Mouse (Mus musculus): ENCODE results near the gene Ncdn. TPM values are rescaled to one million over a fixed set of nuclear protein-coding genes. Genes with fewer than 3 reads are reported as not detected.

Gene Ncdn
- polyA plus RNA-seq, 2 experiments = 5.1 to 5.5 TPM

DNA sequence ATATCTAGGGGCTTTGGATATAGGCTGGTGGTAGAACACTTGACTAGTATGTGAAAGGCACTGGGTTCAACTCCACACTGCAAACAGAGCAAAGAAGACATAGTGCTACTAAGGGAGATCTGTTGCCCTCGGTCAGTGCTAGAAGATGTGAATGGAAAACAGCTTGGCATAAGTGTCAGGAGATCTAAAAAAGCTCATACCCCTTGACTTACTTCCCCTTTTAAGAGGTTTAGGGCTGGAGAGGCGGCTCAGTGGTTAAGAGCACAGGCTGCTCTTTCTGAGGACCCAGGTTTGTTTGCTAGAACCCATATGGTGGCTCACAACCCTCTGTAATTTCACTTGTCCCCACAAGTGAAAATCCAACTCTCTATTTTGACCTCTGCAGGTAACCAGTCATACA, 6.2 kb upstream of the Ncdn start:
- no peak for DNase-seq (ENCODE audit: low read depth in 3 of 3, low spot score in 3 of 3)
- TF ChIP-seq EP300 (IDR thresholded peaks at IDR 0.05; ENCODE audit: low read depth) = no peak
- no peak for TF ChIP-seq CTCF (IDR thresholded peaks at IDR 0.05; ENCODE audit: low read depth)
- Histone ChIP-seq H3K9me3 (ENCODE audit: control insufficient read depth, low read length) (no peaks in the 10 kb centered on the region), H3K4me2 (ENCODE audit: low read depth) (no peak overlapping the region), H3K4me3 (ENCODE audit: insufficient read depth in 1 of 2, low read depth in 2 of 2, low read length in 2 of 2) (no peak overlapping the region), H3K27ac (no peak overlapping the region), H3K9ac (replicated peaks) (no peak overlapping the region), H3K27me3 (ENCODE audit: control insufficient read depth, insufficient read depth, low read length) (no peaks in the 10 kb centered on the region), H3K4me1 (replicated peaks; ENCODE audit: control insufficient read depth in 2 of 2, insufficient read depth in 2 of 2, low read length in 1 of 2) (peaks cover 0 to 3% of the 10 kb centered on the region in 2 experiments; a peak in 3 of 4 replicates), H3K36me3 (replicated peaks; ENCODE audit: control insufficient read depth, insufficient read depth, low read depth) (no peaks in the 10 kb centered on the region; the same call in none of the 2 replicates)
- ATAC-seq (ENCODE audit: insufficient read depth) = no peak
- 32% methylated on average over 2 of the region's 2 CpGs for WGBS (ENCODE audit: insufficient replicate concordance)

DNA sequence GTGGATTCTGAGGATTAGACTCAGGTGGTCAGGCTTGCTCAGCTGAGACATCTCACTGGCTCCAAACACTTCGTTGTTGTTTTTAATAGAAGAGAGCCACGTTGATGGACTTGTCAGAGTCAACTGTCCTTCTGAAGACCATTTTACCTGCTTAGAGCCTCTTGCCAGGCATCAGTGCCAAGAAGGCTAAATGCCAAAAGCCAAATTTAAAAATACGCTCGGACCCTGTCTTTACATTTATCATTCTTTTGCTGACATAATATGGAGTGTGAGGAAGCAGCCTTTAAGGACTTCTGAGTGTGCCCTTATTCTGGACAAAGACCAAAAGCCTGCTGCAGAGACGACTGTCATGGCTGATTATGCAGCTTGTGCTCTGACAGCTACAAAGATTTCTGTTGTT, 5.1 kb upstream of the Ncdn start:
- Histone ChIP-seq H3K4me2 (ENCODE audit: low read depth) (no peak overlapping the region), H3K9me3 (ENCODE audit: control insufficient read depth, low read length) (no peaks in the 10 kb centered on the region), H3K36me3 (replicated peaks; ENCODE audit: control insufficient read depth, insufficient read depth, low read depth) (no peaks in the 10 kb centered on the region; the same call in none of the 2 replicates), H3K4me1 (replicated peaks; ENCODE audit: control insufficient read depth in 2 of 2, insufficient read depth in 2 of 2, low read length in 1 of 2) (peaks cover 0 to 5% of the 10 kb centered on the region in 2 experiments; a peak in 3 of 4 replicates), H3K27me3 (ENCODE audit: control insufficient read depth, insufficient read depth, low read length) (no peaks in the 10 kb centered on the region), H3K27ac (no peak overlapping the region), H3K9ac (replicated peaks) (no peak overlapping the region), H3K4me3 (ENCODE audit: insufficient read depth in 1 of 2, low read depth in 2 of 2, low read length in 2 of 2) (no peak overlapping the region)
- WGBS (ENCODE audit: insufficient replicate concordance) = 68% methylated on average over 5 of the region's 5 CpGs
- TF ChIP-seq CTCF (IDR thresholded peaks at IDR 0.05; ENCODE audit: low read depth) (no peak), EP300 (IDR thresholded peaks at IDR 0.05; ENCODE audit: low read depth) (no peak)
- ATAC-seq (ENCODE audit: insufficient read depth) (no peak), DNase-seq (ENCODE audit: low read depth in 3 of 3, low spot score in 3 of 3) (no peak)

DNA sequence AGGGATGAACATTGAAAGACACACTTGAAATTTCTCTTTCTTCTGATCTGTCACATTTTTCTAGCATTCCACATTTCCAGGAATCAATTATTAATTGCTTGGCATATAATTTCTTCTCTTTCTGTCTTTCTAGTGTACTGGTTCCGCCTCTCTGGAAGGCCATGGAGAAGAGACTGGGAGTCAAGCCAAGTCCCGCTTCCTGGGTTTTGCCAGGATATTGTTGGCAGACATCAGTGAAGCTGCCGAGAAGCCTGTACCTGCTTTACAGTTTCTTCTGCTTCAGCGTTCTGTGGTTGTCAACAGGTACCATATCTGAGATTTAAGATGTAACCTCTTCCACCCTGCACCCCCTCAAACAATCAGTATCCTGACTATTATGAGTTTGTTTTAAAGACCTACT, 3.5 kb upstream of the Ncdn start:
- Histone ChIP-seq H3K4me1 (replicated peaks; ENCODE audit: control insufficient read depth in 2 of 2, insufficient read depth in 2 of 2, low read length in 1 of 2) (peaks cover 0 to 7% of the 10 kb centered on the region in 2 experiments), H3K4me2 (ENCODE audit: low read depth) (no peak overlapping the region), H3K4me3 (ENCODE audit: insufficient read depth in 1 of 2, low read depth in 2 of 2, low read length in 2 of 2) (no peak overlapping the region), H3K27me3 (ENCODE audit: control insufficient read depth, insufficient read depth, low read length) (no peaks in the 10 kb centered on the region), H3K36me3 (replicated peaks; ENCODE audit: control insufficient read depth, insufficient read depth, low read depth) (no peaks in the 10 kb centered on the region; the same call in none of the 2 replicates), H3K9ac (replicated peaks) (no peak overlapping the region), H3K9me3 (ENCODE audit: control insufficient read depth, low read length) (no peaks in the 10 kb centered on the region), H3K27ac (no peak overlapping the region)
- 72% methylated on average over 4 of the region's 4 CpGs for WGBS (ENCODE audit: insufficient replicate concordance)
- DNase-seq (ENCODE audit: low read depth in 3 of 3, low spot score in 3 of 3) (no peak), ATAC-seq (ENCODE audit: insufficient read depth) (no peak)
- TF ChIP-seq EP300 (IDR thresholded peaks at IDR 0.05; ENCODE audit: low read depth) = no peak
- no peak for TF ChIP-seq CTCF (IDR thresholded peaks at IDR 0.05; ENCODE audit: low read depth)

DNA sequence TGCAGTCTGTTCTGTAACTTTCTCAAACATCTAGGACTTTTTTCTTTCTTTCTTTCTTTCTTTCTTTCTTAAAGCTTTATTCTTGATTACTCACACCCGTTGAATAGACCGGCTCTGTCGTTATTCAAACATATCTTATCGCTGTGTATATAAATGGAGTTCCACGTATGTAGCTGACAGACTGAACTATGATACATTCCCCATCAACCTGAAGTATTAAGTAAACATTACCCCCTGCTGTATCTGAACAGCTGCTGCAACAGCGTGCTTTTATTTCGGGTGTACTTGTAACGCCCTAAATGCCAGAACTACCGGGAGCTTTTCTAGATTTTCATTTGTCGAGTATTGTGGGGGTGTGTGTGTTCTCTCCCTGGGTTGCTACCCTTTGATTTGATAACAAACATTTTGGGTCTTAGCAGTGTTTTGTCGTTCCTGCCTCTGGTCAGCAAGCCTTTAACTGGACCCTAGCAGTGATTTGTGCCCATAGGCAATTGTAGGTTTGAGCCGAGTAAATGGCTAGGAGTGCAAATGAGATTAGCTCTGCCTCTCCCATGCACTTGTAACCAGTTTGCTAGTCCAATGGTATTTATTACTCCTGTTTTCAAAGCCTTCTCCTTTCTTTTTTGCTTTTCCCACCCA, 1.6 kb upstream of the Ncdn start:
- Histone ChIP-seq H3K9ac (replicated peaks) (no peak overlapping the region), H3K4me1 (replicated peaks; ENCODE audit: control insufficient read depth in 2 of 2, insufficient read depth in 2 of 2, low read length in 1 of 2) (peaks cover 0 to 7% of the 10 kb centered on the region in 2 experiments), H3K27ac (no peak overlapping the region), H3K27me3 (ENCODE audit: control insufficient read depth, insufficient read depth, low read length) (no peaks in the 10 kb centered on the region), H3K9me3 (ENCODE audit: control insufficient read depth, low read length) (no peaks in the 10 kb centered on the region), H3K4me2 (ENCODE audit: low read depth) (peak overlapping the region; percentile 92), H3K4me3 (ENCODE audit: insufficient read depth in 1 of 2, low read depth in 2 of 2, low read length in 2 of 2) (peak overlapping the region in 1 of 2 experiments; percentile 79; a peak in 2 of 4 replicates), H3K36me3 (replicated peaks; ENCODE audit: control insufficient read depth, insufficient read depth, low read depth) (no peaks in the 10 kb centered on the region; the same call in none of the 2 replicates)
- no peak for DNase-seq (ENCODE audit: low read depth in 3 of 3, low spot score in 3 of 3)
- 59% methylated on average over 12 of the region's 12 CpGs for WGBS (ENCODE audit: insufficient replicate concordance)
- ATAC-seq (ENCODE audit: insufficient read depth) = no peak
- no peak for TF ChIP-seq CTCF (IDR thresholded peaks at IDR 0.05; ENCODE audit: low read depth)
- no peak for TF ChIP-seq EP300 (IDR thresholded peaks at IDR 0.05; ENCODE audit: low read depth)

DNA sequence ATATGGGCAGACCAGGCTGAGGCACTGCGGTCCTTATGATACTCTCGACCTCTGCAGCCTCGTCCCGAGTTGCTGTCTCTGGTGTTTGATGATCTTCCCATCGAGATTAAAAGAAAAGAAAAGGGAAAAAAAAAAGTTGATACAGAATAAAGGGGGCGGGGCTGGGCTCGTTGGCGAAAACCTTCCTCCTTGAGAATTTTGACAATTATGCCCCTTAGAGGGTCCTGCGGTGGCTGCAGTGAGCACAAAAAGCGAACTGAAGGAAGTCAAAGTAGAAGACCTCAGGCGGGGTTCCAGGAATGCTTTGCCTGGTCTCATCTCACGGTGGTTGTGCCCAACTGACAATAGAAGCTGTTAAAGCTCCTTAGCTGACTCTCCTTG, 983 bp upstream of the Ncdn start:
- Histone ChIP-seq H3K36me3 (replicated peaks; ENCODE audit: control insufficient read depth, insufficient read depth, low read depth) (no peaks in the 10 kb centered on the region; the same call in none of the 2 replicates), H3K27me3 (ENCODE audit: control insufficient read depth, insufficient read depth, low read length) (no peaks in the 10 kb centered on the region), H3K9me3 (ENCODE audit: control insufficient read depth, low read length) (no peaks in the 10 kb centered on the region), H3K27ac (no peak overlapping the region), H3K9ac (replicated peaks) (peak overlapping the region; percentile 74), H3K4me3 (ENCODE audit: insufficient read depth in 1 of 2, low read depth in 2 of 2, low read length in 2 of 2) (peak overlapping the region; percentile 79), H3K4me2 (ENCODE audit: low read depth) (peak overlapping the region; percentile 92), H3K4me1 (replicated peaks; ENCODE audit: control insufficient read depth in 2 of 2, insufficient read depth in 2 of 2, low read length in 1 of 2) (peaks cover 0 to 7% of the 10 kb centered on the region in 2 experiments)
- no peak for TF ChIP-seq CTCF (IDR thresholded peaks at IDR 0.05; ENCODE audit: low read depth)
- TF ChIP-seq EP300 (IDR thresholded peaks at IDR 0.05; ENCODE audit: low read depth) = no peak
- DNase-seq (ENCODE audit: low read depth in 3 of 3, low spot score in 3 of 3) (no peak), ATAC-seq (ENCODE audit: insufficient read depth) (no peak)
- WGBS (ENCODE audit: insufficient replicate concordance) = 1% methylated on average over 12 of the region's 12 CpGs

Measured in liver, embryonic 14.5 days (tissue).